Mouse (Mus musculus) gastrocnemius, adult 18-20 months (tissue): ENCODE data around the gene Fbp1. TPM values are rescaled to one million over a fixed set of nuclear protein-coding genes. Genes with fewer than 3 reads are reported as not detected.
"Not testable (repeated sequence)": the region's sequence is repeated elsewhere in the genome, so short reads cannot be mapped to it uniquely, and the experiment has no call there.

Experiments
- DNase-seq: peaks from one replicate; pipeline ENCODE4 v3.0.0; 2021; ENCODE audit warnings: low spot score
- total RNA-seq, 2 experiments: library from RNA; stranded (reverse); gene quantifications; 2 replicates each; pipeline ENCODE4 v1.2.3; 2021

Fbp1 gene
- total RNA-seq, 2 experiments from 2014 or later: 0.25 to 0.36 TPM

DNA sequence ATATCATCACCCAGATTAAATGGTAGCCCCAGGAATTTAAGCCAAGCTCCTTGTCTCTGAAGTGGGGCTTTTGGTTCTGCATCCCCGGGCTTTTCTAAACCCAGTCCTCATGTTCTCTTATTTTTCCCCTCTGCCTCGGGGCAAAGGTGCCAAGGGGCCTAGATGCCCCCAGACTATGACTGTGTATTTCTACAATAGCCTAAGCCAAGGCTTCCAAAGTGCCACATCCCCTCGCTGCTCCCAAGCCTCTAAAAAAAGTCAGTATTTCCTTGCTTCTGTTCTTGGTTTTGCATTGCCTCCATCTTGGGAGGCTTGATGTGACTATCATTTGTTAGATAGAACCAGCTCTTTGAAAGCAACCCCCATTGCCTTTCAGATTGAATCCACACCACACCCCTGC lies 3.5 kb downstream of the Fbp1 start:
- DNase-seq: no peak

DNA sequence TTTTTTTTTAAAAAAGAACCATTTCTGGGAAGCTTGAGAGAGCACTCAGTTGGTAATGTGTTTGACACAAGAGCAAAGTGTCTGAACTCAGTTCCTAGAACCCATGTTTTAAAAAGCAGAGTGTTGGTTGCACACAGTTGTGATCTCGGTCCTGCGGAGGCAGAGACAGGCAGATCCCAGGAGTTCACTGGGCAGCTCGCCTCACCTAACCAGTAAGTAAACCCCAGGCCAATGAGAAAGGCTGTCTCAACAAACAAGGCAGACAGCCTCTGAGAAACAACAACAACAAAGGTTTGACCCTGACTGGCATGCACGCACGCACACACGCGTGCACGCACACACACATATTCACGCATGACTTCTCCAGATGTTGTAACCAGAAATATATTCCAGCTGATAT lies 4.2 kb downstream of the Fbp1 start:
- no peak for DNase-seq

GRCm38 (mm10) chr13:62883436-62883835 lies 4.6 kb downstream of the Fbp1 start:
- DNase-seq: no peak

DNA sequence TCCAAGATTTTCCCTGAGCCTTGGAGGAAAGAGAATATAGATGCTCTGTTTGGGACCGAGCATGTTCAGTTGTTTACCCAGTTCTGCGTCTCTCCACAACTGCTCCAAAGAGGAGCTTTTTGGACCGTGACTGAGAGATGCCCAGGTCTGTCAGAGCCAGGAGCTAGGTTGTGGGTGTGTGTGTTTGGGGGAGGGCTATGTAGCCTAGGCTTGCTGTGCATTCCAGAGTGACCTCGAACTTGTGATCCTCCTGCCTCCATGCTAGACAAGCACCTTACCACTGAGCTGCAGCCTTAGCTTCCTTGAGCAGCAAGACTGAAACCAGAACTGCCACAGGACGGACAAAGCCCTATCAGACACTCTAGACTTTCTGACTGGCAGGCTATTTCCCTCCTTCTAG lies 5.2 kb downstream of the Fbp1 start:
- no peak for DNase-seq

DNA sequence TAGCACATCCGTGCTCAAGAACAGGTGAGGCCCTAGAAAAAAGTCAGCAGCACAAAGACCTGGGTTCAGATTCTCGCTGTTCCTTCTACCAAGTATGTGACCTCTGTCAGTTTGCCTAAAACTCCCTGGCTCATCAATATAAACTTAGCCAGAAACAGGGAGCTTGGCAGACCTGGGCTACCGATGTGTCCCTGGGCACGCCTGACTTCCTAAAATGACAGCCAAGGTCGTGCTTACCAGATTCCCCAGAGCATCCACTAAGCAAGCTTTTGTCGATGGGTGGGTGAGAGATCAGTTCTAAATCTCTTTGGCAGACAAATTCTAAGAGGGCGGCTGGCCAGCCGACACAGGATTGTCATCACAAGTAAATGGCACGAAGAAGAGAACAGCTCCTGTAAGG lies 6.7 kb downstream of the Fbp1 start:
- DNase-seq: no peak

DNA sequence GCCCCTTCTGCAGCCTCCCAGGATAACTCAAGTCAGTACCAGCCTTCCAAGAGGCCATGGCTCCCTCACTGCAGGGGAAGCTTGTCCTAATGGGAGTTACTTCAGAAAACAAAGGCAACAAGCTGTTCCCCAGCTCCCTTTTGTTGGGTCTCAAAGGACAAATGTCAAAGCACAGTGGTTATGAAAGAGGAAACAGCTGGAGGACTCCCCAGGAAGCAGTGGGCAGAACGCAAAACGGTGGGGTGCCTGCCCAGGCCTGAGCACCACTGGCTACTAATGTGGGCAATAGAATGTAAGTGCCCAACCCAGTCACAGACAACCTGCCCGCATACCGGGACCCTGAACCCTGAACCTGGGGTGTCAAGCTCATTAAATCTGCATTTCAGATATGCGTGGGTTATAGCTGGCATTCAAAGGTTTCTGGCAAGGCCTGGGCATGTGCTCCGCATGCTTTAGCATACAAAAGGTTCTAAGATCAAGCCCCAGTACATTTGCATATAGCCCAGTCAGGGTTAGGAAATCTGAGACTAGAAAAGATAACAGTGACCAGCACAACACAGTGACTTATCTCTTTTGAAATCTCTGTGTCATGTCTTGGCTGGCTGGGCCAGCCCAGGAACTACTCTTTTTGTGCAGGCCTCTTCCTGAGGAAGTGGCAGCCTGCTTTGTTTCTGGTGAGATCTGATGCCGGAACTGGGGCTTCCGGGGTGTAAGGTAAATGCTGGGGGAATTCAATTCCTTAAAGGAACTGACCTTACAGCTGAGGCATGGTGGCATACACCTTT lies 8.1 kb downstream of the Fbp1 start:
- DNase-seq: no peak

DNA sequence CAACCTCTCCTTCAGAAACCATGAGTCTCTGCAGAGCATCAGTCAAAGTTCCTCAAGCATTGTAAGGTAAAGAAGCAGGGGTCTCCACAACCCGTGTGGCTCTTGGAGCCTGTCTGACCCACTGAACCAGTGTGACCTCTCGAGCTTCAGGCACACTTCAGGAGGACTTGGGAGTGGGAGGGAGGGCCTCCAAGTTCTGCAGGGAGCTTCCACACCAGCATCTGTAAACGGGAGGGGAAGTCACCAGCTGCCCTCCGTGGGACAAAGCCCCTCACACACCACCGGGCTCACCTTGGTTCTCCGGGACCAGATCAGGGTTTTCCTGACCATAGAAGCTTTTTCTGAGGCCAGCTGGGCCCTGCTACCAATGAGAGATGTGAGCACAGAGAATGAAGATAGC lies 8.7 kb downstream of the Fbp1 start:
- no peak for DNase-seq

DNA sequence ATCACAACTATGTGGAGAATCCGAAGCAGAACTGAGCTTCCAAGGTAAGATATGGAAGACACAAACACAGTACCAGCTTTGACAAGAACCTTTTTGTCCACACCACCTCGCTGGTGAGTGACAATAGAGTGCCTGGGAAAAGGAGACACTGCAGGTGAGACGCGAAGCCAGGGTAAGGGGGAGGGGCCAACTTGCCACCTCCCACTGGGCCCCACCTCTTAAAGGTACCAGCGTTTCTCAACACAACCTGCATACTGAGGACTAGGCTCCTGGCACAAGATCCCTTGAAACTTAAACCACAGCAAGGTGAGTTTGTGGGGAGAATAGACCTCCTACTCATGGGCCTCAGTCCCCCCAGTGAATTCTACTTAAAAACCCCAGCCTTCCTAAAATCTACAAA lies 10.8 kb downstream of the Fbp1 start:
- no peak for DNase-seq

GRCm38 (mm10) chr13:62876111-62876510 lies 12.0 kb downstream of the Fbp1 start:
- no peak for DNase-seq

DNA sequence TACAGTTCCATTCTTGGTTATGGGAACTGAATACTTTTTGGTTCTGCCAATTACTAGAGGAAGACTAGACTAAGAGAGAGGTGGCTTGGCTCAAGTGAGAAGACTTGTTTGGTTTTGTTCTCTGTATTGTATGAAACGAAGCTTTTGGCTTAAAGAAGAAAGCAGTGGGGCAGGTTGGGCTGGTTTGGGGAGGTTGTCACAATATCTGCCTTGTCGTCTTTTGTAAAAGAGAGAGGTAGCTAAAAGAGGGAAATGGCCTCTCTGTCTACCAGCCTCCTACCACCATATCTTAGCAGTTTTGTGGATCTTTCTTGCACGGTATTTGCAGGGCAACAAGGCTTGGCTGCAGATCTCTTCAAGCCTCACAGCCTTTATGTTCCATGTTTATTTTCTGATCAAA lies 15.8 kb downstream of the Fbp1 start:
- no peak for DNase-seq

GRCm38 (mm10) chr13:62870605-62871004 lies 17.5 kb downstream of the Fbp1 start:
- no peak for DNase-seq

GRCm38 (mm10) chr13:62866817-62867216 lies 21.3 kb downstream of the Fbp1 start:
- no peak for DNase-seq

DNA sequence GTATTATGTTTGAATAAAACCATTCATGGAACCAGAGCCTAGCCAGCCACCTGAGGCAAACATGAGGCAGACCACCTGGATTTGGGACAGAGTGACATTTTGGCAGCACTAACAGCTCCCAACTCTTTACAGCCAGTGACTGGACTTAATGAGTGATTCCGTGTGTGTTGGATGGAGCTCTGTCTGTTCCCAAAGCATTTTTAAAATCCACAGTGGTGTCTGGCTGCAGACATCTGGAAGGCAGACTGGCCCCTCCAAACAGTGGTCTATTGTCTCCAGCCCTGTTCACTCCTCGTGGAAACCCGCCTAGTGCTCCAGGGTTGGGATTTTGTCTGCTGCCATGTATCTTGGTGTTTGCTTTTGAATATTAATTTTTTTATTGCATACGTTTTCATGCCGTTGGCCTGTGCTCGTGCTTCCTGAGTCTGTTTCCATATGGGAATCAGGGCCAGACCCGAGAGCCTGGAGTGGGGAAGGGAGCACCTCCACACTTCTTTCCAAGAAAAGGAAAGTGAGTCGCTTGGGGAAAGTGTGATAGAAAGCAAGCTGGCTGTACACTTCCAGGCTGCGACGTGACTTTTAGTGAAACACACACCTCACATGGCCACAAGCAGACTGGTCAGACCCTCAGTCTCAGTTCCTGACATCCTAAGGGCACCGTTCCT lies 22.3 kb downstream of the Fbp1 start:
- no peak for DNase-seq

DNA sequence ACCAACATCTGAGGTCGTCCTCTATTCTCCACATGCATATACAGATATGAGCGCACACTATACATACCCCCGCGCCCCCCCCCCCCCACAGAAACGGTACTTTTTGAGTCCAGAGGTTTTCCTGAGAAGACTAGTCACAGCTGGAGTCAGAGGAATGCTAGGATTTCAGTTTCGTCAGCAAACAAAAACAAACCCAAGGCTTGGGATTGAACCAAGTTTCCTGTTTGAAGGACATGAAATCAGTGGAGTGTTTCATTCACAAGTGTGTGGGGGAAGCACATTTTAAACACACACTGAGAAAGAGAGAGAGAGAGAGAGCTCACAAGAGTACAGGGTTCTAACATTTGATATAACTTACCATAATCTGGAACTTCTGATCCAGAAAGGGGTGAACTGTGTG lies 24.3 kb downstream of the Fbp1 start:
- no peak for DNase-seq

DNA sequence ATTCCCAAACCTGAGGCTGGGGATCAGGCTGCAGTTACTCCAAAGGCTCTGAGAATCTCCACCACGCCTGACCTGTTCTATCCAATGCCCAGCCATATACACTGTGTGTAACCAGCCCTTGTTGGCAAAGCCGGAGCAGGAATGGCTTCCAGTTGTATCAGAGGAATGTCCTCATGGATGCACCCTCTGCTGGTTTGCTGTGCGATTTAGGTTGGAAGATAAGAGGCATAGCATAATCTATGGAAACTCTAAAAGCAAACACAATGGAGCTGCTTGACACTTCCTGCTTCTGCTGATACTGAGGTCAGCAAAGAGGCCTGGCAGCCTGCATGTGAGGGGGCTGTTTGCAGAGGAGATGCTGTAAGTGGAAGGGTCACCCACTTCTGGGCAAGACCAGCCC lies 25.2 kb downstream of the Fbp1 start:
- DNase-seq: no peak

DNA sequence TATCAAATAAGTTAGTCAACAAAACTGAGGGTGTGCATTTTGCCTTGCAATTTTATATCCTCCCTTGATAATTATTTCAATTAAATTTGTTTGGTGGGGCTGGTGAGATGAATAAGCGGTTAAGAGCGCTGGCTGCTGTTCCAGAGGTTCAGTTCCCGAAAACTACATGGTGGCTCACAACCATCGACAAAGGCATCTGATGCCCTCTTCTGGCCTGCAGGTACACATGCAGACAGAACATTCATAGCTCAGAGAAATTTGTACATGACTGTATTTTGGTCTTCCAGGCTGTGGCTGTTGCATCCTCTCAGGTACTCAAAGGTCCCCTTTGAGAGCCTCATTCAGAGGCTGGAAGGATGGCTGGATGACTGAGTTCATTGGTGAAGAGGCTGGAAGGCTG lies 28.0 kb downstream of the Fbp1 start:
- DNase-seq: no peak

DNA sequence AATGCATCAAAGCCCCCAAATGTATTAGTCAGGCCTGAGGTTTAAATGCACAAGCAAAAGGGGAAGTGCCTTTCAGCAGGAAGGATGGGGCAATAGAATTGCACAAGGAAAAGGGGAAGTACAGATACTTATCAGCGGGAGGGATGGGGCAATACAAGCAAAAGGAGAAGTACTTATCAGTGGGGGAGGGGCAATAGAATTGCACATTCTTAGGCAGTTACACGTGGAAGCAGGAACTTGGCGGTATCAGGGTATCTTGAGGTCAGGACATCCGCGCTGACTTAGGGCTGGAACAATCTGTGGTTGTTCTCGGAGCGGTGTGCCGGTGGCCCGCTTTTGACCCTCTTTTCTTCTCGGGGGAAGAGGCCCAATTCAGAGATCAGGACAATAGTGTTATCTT lies 28.8 kb downstream of the Fbp1 start:
- not testable (repeated sequence) for DNase-seq

DNA sequence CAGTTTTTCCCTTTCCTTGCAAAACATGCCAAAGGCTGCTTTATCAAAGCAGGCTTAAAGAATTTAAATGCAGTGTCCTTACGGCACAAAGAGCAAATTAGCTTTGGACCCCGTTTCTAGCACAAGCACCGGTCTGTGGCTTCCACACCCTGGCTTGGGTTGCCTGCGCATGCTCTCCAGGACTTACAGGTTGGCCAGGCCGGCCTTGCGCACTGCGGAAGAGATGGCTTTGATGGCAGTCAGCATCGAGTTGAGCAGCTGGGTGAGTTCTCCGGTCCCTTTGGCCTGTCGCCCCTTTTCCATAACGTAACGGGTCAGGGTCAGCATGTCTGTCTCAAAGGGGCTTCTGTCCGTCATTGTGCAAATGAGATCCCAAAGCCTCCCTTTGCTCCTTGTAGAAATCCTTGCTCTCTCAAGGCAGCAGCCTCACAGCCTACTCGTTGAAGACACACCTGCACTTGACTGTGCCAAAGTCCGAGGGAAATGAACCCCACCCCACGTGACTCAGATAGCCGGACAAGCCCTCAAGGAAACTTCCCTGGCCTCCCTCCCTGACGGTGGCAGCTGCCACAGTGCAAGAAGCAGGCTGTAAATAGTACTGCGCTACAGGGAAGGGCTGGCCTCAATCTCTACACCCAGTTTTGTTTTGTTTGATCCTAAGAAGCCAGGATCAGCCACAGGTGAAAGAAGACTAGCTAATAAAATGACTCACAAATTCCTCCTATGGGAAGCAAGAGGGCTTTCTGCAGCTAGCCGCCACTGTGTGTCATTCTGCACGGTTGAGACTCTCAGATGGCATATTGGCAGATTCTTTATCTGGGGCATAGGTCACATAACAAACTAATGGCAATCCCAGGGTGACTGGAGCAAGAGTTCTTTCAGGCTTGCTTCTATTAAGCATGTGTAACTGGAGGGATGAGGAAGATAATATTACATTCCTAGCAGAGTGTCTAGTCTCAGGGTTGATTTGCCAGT lies 29.9 kb downstream of the Fbp1 start, which contains the start of gene Fbp2:
Fbp2 (minus strand) TSS at position 482 of the 975 bp plus-strand sequence.
- DNase-seq: peak; percentile 77

DNA sequence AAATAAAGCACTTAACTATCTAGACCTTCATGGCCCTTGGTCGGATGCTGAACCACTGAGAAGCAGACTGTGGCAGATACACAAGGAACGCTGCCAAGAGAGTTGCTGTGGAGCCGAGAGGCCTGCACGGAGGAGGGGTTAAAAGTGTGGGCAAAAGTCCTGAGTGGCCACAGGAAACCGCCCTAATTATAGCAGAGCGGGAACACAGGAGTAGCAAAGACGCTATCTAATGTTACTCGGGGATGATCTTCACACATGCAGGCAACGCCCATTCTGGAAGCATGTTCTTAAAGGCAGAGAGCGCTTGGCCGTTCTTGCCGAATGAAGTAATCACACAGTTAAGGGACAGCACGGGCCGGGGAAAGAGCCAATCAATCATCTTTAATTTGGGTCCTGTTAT lies 31.2 kb downstream of the Fbp1 start:
- peak; percentile 81 for DNase-seq

GRCm38 (mm10) chr13:62856305-62856675 lies 31.8 kb downstream of the Fbp1 start:
- peak; percentile 81 for DNase-seq

DNA sequence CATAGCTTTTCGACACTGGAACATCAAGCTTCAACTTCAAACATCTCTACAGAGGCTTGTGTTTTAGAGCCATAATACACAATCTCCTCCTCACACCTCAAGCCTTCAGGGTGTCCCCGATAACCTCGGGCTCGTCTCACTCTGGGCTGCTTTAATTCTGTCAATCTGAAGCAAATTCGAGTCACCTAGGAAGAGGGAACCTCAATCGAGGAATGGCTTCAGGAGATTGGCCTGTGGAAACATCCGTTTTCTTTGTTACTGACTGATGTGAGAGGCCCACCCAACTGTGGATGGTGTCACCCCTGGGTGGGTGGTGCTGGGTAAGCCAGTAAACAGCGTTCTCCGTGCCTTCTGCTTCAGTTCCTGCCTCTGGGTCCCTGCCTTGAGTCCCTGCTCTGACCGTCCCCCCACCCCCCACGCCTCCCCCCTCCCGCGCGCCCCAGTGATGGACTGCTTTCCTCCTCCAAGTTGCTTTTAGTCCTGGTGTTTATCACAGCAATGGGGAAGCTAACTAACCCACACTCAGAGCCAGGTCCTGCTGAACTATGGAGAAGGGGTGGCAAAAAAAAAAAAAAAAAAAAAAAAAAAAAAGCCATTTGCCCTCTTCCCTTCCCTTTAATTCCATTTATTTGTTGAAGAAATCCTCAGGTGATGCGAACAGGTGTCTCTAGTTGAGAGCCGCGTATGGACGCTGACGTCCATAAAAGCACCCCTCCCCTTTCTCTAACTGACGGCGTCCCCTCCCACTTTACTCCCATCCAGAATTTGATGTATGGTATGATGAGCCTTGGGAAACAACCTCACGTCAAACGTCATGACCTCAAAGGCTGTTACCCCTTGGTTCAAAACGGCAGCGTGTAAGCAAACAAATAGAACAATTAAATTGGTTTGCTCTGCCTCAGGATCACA lies 32.4 kb downstream of the Fbp1 start:
- DNase-seq: no peak
